Mouse (Mus musculus) spleen, postnatal 10 days (tissue): ENCODE results near the gene Haus6.

Source experiments
- DNase-seq, 2 experiments: peaks; one replicate each; pipeline ENCODE4 v3.0.0; 2021 to 2022; ENCODE audit warnings: low spot score in 2 of 2

Gene Haus6

DNA sequence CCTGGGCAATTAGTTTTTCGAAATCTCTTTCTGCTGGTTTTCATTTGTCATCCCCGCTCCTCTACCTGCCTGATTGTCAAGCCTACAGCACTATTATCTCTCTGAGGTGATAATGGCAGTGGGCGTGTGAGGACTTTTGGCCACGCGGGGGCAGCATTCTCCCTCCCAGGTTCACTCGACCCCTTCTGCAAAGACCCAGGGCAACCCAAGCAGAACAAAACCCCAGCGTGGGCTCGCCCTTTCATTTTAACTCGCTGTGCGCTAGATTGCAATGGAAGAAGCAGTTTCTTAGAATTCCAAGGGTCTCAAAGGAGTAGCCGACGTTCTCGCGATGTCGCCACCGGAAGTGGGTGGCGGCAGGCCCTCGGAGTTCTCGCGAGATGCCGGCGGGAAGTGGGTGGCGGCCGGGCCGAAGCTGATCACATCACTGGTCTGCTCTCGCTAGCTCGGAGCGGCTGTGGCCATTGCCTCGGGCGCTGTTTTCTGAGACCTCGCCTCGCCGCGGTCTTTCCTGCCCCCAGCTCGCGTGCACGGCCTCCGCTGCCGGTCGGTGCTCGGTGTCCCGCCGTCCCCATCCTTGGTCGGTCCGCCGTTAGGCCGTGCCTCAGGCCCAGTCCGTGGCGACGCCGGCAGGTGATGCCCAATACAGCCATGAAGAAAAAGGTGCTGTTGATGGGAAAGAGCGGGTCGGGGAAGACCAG is 36.4 kb downstream of the Haus6 start, which contains the start of gene Rraga:
Rraga (plus strand) TSS at position 386 of the 701 bp plus-strand sequence.
- peak; percentile 95 to 98 for DNase-seq

DNA sequence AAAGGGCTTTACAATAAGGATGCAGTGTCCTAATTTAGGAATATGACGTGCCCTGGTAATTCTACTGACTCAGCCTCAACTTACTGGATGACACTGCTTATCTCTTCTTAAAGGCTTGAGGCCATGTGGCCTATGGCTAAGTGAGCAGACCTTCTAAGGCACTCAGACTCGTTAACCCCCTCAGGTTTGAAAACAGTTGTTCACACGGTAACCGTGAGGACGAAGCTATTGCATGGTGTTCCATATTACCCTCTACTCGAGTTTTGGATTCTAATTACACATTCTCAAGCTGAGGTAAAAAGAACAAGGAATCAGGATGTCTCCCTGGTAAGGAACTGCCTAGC is 36.9 kb downstream of the Haus6 start:
- DNase-seq = no peak

DNA sequence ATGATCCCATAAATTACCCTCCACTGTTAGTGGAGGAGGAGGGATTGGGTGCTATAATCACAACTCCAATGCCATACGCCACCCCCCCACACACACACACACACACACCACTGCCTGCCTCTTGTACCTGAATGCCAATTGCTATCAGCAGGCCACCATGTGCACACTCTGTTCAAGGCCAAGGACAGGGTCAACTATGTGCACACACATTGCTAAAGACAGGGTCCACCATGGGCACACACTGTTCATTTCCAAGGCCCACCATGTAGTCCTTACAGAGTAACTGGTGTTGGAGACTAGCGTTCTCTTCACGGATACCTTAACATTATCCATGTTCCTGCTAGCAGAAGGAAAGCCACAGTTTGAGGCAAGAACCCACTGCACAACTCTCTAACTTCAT is 50.8 kb downstream of the Haus6 start:
- DNase-seq = no peak

DNA sequence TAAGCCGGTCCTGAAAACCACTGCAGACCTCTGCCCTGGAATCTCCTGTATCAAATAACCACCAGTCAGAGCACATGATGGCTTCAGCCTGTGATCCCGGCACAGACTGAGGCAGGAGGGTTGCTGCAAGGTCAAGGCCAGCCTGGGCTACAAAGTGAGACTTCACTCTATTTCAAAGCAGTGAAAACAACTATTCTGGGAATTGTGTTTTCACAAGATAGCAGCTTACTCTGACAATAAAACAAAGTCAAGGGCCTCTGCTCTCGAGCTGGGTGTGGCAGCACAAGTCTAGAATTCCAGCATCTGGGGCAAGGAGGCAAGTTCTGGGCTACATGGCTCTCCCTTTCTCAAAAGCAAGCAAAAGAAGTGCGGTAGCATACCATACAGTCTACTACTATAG is 52.8 kb downstream of the Haus6 start:
- DNase-seq = no peak

DNA sequence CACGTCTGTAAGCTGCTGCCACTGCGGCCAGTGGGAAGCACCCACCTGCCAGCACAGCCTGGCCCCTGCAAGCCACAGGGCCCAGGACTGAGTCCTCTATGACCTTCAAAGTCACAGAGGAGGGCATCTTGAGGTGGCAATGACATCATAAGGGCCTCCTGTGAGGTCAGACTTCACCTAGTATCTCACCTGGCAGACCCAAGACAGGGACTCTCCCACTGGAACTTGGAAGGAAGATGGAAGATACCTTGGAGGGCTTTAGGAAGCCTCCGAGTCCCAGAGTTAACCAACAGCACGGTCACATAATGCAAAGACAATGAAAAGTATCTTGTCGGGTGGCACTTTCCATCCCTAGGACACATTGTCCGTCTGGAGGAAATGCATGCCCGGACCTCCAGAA is 53.6 kb downstream of the Haus6 start, which contains the start of gene Saxo1:
Saxo1 (minus strand) TSS at position 101 of the 400 bp plus-strand sequence.
- no peak for DNase-seq

DNA sequence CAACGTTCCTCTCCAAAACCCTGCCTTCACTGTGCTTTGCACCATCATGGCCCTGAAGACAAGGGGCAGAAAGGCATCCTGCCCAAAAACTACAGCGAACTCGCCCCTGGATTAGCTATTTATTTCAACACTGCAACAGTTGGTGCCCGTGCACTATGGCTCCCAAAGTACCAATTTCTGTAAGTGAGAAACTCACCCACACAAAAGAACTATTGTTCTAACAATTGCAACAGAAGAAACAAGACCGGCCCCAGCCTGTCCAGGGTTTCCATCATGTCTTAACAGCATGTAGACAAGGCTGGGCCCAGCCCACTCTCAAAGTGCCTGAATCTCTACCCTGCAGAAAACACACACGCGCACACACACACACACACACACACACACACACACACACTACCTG is 54.5 kb downstream of the Haus6 start:
- DNase-seq = no peak

DNA sequence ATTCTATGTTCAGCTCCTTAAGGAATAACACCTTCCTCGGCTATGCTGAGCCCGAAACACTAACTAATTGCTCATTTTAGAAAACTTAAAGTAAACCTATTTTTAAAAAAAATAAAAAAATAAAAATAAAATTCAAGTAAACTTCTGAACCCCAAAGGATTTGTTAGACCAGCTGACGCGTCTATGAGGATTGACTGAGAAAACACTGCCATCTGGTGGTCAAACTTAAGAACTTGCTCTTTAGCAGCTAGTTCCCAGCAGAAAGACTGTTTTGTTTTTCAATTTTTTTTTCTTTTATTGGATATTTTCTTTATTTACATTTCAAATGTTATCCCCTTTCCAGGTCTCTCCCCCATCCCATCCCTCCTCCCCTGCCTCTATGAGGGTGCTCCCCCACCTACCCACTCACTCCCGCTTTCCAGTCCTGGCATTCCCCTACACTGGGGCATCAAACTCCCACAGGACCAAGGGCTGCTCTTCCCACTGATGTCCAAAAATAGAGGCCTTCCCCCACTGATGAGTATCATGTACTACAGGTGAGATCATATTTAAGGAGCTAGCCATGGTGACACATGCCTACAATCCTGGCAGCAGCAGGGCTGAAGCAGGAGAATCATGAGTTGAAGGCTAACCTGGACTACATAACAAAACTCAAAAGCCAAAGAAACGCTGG is 56.7 kb downstream of the Haus6 start:
- peak in 1 of 2 experiments; percentile 22 for DNase-seq

DNA sequence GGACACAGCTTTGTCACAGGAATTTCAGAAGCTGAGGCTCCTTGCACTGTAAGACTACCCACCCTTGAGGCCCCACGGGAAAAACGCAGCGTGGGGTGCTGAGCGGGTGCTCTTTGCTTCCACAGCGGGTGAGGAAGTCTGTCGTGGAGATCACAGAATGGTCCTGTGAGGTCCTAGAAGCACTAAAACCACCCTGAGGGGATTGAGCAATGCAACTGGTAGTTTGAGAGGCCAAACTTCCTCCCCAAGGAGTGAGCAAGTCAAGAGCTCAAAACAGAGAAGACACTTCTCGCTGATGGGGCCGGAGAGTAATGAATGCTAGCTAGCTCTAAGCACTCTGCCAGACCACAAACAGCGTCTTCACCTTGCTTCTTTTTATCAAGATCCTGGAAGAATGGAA is 63.5 kb downstream of the Haus6 start:
- no peak for DNase-seq

DNA sequence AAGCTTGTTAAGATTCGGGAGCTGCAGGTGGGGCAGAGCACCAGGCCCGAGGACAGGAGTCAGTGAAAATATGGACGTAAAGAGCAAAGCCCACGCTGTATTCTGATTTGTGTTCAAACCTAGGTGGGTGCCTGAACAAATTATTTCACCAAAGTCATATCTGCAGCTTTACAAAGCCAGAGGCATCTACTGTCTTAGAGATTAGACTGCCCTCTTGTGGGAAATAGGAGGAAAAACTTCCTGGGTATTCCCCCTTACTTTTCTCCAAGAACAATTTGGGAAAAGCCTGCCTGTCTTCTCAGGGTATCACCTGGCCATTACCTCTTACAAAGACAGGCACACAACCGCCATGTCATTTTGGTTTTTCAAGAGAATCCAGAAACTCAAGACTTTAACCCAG is 66.2 kb downstream of the Haus6 start:
- no peak for DNase-seq

DNA sequence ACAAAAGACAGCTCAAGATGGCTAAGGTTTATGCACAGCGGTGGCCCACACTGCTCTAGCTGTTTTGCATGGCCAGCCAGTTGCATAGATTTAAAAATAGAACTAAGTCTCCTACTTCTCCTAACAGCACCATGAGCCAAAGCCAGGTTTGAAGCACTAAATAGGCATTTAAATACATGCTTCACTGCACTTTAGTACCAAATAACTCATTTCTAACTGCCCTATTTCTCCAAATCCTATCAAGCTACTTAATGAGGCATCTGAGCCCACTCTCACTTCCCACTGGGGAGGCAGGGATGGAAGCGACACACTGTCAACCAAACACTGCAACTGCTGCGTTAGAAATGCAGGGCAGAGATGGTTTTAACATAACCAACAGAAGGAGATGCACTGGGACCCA is 67.9 kb downstream of the Haus6 start:
- DNase-seq = no peak

DNA sequence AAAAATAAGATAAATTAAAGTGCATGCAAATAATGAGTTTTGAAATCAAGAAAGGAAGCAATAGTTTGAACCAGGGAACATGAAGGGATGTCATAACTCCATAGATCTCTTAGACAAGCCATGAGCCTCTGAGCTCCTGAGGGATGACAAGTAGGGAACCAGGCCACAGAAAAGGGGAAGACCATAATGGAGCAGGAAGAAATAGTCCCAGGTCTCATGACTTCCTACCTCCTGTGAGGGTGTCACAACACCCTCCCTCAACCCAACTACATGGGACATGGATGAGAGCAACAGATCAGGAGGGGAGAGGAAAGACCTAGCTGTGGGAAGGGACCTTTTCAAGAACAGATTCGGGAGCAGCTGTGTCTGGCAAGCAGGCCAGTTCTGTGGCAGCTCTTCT is 70.3 kb downstream of the Haus6 start:
- DNase-seq = no peak

DNA sequence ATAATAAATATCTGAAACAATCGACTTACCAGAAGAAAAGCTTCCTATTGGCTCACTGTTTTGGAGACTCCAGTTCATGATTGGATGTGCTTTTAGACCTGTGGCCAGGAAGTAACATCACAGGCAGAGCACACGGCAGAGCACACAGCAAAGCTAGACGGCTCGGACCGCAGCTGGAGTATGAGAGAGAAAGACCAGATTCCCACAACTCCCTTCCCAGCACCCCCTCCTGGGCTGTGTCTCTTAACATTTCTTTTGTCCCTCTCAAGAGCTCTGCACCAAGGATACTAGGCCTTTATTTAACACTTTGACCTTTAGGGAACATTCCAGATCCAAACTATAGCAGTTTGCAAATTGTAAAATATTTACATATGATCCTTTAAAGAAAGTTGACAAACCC is 72.9 kb downstream of the Haus6 start:
- DNase-seq = no peak

DNA sequence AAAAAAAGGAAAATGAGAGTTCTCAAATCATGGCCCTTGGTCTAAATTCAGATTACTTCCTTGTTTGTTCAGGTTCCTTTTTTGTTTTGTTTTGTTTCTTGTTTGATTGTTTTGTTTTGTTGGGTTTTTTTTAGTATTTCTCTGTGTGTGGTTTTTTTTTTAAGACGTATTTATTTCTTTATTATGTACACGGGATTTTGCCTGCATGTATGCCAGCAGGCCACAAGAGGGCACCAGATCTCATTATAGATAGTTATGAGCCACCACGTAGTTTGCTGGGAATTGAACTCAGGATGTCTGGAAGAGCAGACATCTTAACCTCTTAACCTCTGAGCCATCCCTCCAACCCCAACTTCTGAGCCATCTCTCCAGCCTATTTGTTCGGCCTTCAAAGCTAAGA is 73.9 kb downstream of the Haus6 start:
- DNase-seq = peak in 1 of 2 experiments; percentile 65

DNA sequence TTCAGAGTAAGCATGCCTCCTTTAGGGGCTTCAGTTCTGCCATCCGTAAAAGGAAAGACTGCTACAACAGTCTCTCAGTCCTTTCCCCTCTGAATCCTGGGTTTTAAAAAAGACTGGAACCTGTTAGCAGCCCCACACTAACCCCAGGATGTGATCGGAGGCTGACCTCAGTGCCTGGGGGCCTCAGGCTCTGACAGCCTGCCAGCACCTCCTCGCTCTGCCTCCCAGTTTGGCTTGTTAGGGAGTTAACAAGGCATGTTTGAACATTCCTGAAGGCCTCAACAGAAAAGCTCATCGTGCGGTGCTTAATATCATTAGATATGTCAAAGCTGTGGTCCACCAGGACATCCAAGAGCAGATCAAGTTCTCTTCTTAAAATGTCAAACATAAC is 77.8 kb downstream of the Haus6 start:
- no peak for DNase-seq

DNA sequence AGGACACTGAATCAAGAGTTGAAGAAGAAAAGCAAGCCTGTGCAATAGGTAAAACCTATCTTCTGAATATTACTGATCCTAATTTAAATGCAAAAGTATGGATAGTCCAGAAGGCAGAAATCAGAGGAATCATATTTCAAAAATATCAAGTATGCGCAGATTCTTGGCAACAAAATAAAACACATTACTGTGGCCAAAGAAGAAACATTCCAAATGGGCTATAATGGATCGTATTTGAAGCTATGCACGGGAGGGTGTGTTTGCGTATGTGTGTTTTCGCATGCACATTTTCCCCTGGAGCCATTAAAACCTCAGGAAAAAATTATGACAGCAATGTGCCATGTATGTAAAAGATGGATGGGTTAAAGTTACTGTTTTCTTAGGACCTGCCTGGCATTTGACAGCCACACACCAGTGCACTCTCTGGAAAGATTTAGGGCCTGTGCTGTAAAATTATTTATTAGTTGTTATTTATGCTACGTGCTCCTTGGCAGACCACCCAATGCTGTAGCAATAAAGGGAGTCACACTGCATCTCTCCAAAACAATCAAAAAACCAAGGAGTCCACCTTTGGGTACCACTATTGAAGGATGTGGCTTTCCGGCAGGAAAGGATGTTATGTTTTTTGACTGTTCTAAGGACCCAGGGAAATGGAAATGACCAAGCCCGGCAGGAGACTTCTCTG is 78.3 kb downstream of the Haus6 start:
- DNase-seq = no peak

DNA sequence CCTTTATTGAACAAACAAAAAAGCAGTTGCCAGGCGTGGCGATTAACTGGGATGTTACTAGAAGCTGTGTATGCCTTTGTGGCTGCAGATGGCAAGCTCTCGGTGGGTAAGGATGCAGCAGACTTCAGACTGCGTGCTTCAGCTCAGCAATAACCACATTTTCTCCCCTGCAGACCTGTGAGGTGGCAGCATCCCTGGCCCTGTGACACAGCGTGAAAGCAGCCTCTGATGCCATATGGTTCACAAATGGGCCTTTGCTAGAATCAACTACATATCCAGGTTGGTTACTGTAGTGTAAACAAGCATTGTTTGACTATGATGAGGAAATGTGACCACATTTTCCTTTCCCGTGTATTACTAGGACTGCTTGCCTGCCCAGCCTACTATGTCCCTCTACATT is 82.7 kb downstream of the Haus6 start:
- DNase-seq = no peak
